Mouse (Mus musculus) liver, embryonic 11.5 days (tissue): ENCODE data around the gene Xpnpep3. TPM values are rescaled to one million over a fixed set of nuclear protein-coding genes. Genes with fewer than 3 reads are reported as not detected.

ENCODE experiments used
- ATAC-seq: fragments of 200-750 bp; cut with Nextera tagmentation; replicated peaks from 2 replicates; pipeline ENCODE4 v1.8.0; 2017; ENCODE audit warnings: moderate number of reproducible peaks, mild to moderate bottlenecking, moderate TSS enrichment, moderate library complexity; ENCODE audit not compliant: low FRiP score
- DNase-seq: peaks from one replicate; pipeline ENCODE4 v3.0.0-alpha.2; 2017; ENCODE audit warnings: low spot score
- H3K27ac ChIP-seq: fragments of 300-500 bp; sonication (generic); 2 replicates; pipeline ENCODE4 v1.5.1; 2014; ENCODE audit warnings: mild to moderate bottlenecking, low read depth, low read length, control low read depth
- H3K27me3 ChIP-seq: fragments of 300-500 bp; sonication (generic); replicated peaks from 2 replicates; pipeline ENCODE4 v1.6.1; 2014; ENCODE audit warnings: low read length, mixed read lengths; ENCODE audit not compliant: control insufficient read depth, insufficient read depth
- H3K36me3 ChIP-seq: fragments of 300-500 bp; sonication (generic); 2 replicates; pipeline ENCODE4 v1.6.1; 2014; ENCODE audit warnings: mild to moderate bottlenecking, low read length, moderate library complexity, mixed read lengths; ENCODE audit not compliant: control insufficient read depth, insufficient read depth
- H3K4me1 ChIP-seq: fragments of 300-500 bp; sonication (generic); replicated peaks from 2 replicates; pipeline ENCODE4 v1.6.1; 2014; ENCODE audit warnings: low read length, mixed read lengths; ENCODE audit not compliant: control insufficient read depth, insufficient read depth
- H3K4me2 ChIP-seq: fragments of 300-500 bp; sonication (generic); 2 replicates; pipeline ENCODE4 v1.6.1; 2014; ENCODE audit warnings: mild to moderate bottlenecking, control low read depth, moderate library complexity
- H3K4me3 ChIP-seq: fragments of 300-500 bp; sonication (generic); 2 replicates; pipeline ENCODE4 v1.5.1; 2014; ENCODE audit warnings: low read depth, low read length, control low read depth
- H3K9ac ChIP-seq: fragments of 300-500 bp; sonication (generic); 2 replicates; pipeline ENCODE4 v1.6.1; 2014; ENCODE audit warnings: low read depth, low read length, control low read depth
- H3K9me3 ChIP-seq: fragments of 300-500 bp; sonication (generic); 2 replicates; pipeline ENCODE4 v1.6.1; 2016; ENCODE audit warnings: low read length, inconsistent platforms, mixed read lengths; ENCODE audit not compliant: control insufficient read depth
- WGBS: fragments of 180-500 bp; shearing (Covaris S2); extraction: QIAGEN DNeasy Blood & Tissue Kit; methylation state at CpG from one replicate; pipeline ENCODE4 v1.1.7; 2014; 5-methylcytosine and 5-hydroxymethylcytosine counted together
- polyA plus RNA-seq: library from polyadenylated mRNA; unstranded; fragments of >200 nt; fragmentation: Nextera tagmentation; extraction: Ambion mirVana; gene quantifications from 2 replicates; pipeline ENCODE4 v1.2.1, GENCODE M21; 2014

The Xpnpep3 gene
- polyA plus RNA-seq, 1 experiment from 2014 or later, result 13.1 TPM

DNA sequence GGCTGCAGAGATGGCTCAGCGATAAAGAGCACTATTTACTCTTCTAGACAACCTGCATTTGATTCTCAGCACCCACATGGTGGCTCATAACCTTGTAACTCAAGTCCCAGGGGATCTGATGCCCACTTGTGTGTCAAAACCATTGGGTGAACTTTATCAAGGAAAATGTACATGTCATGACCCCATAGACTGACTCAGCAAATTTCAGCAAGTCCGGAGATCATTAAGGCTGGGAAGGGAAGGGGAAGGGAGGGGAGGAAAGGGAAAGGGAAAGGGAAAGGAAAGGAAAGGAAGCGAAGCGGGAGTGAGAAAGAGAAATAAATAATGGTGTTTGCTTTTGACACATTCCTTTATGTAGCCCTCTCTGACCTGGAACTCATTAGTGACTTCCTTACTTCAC is 18.1 kb downstream of the Xpnpep3 start:
- Histone ChIP-seq H3K4me2 (no peak overlapping the region), H3K9me3 (no peaks in the 10 kb centered on the region), H3K9ac (no peak overlapping the region), H3K27me3 (no peaks in the 10 kb centered on the region), H3K4me1 (peaks cover 8% of the 10 kb centered on the region; the same call in 1 of the 2 replicates), H3K4me3 (no peak overlapping the region), H3K36me3 (no peaks in the 10 kb centered on the region), H3K27ac (no peak overlapping the region)
- ATAC-seq (no peak), DNase-seq (no peak)
- 75% methylated on average over 4 of the region's 4 CpGs for WGBS

GRCm38 (mm10) chr15:81421454-81421853 is 21.5 kb downstream of the Xpnpep3 start:
- Histone ChIP-seq H3K36me3 (no peaks in the 10 kb centered on the region), H3K27ac (no peak overlapping the region), H3K4me1 (peaks cover 6% of the 10 kb centered on the region; the same call in 1 of the 2 replicates), H3K9me3 (no peaks in the 10 kb centered on the region), H3K4me2 (no peak overlapping the region), H3K9ac (no peak overlapping the region), H3K27me3 (no peaks in the 10 kb centered on the region), H3K4me3 (no peak overlapping the region)
- no peak for DNase-seq
- WGBS, result 75% methylated on average over 1 of the region's 1 CpGs
- ATAC-seq, result no peak

GRCm38 (mm10) chr15:81422156-81422681 is 22.3 kb downstream of the Xpnpep3 start:
- Histone ChIP-seq H3K27me3 (no peaks in the 10 kb centered on the region), H3K27ac (no peak overlapping the region), H3K9ac (no peak overlapping the region), H3K4me3 (no peak overlapping the region), H3K36me3 (no peaks in the 10 kb centered on the region), H3K4me2 (no peak overlapping the region), H3K9me3 (no peaks in the 10 kb centered on the region), H3K4me1 (0 out of 2 replicates have a peak, but pooled peaks cover 3% of the 10 kb centered on the region)
- DNase-seq, result no peak
- ATAC-seq, result no peak
- WGBS, result 80% methylated on average over 7 of the region's 7 CpGs

GRCm38 (mm10) chr15:81425311-81425710 is 25.4 kb downstream of the Xpnpep3 start:
- no peaks in the 10 kb centered on the region for H3K36me3 ChIP-seq
- H3K4me1 ChIP-seq, result no peaks in the 10 kb centered on the region
- WGBS, result 85% methylated on average over 3 of the region's 3 CpGs
- no peak overlapping the region for H3K9ac ChIP-seq
- no peaks in the 10 kb centered on the region for H3K27me3 ChIP-seq
- no peak overlapping the region for H3K4me3 ChIP-seq
- ATAC-seq (no peak), DNase-seq (no peak)
- H3K9me3 ChIP-seq, result no peaks in the 10 kb centered on the region
- H3K4me2 ChIP-seq, result no peak overlapping the region
- H3K27ac ChIP-seq, result no peak overlapping the region

- Histone ChIP-seq H3K27ac (no peak overlapping the region), H3K4me2 (no peak overlapping the region), H3K9me3 (no peaks in the 10 kb centered on the region), H3K9ac (no peak overlapping the region), H3K4me1 (no peaks in the 10 kb centered on the region), H3K27me3 (no peaks in the 10 kb centered on the region), H3K4me3 (no peak overlapping the region), H3K36me3 (peaks cover 2% of the 10 kb centered on the region; the same call in 1 of the 2 replicates)
- WGBS, result 70% methylated on average over 2 of the region's 2 CpGs
- ATAC-seq, result no peak
- no peak for DNase-seq
Measured at GRCm38 (mm10) chr15:81427947-81428346, 28.0 kb downstream of the Xpnpep3 start.

DNA sequence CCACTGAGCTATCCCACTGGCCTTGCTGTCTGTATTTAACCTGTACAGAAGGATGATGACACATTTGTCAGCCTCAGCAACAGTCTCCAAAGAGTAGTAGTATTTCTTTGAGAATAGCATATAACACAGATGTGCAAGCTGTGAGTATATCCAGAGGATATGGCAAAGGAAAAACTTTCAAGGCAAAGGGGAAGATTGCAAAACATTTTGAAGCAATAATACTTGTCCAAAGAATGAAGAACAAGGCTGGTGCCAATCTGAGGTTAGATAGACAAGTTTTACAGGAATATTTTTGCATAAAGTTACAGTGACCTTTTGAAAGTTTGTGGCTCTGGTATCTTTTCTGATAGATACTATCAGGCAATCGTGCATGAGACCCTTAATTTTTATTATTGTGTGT is 31.3 kb downstream of the Xpnpep3 start:
- H3K4me1 ChIP-seq, result no peaks in the 10 kb centered on the region
- H3K9ac ChIP-seq, result no peak overlapping the region
- no peak overlapping the region for H3K27ac ChIP-seq
- peaks cover 5% of the 10 kb centered on the region; the same call in 1 of the 2 replicates for H3K36me3 ChIP-seq
- WGBS, result 88% methylated on average over 1 of the region's 1 CpGs
- H3K27me3 ChIP-seq, result no peaks in the 10 kb centered on the region
- H3K4me3 ChIP-seq, result no peak overlapping the region
- no peaks in the 10 kb centered on the region for H3K9me3 ChIP-seq
- H3K4me2 ChIP-seq, result no peak overlapping the region
- DNase-seq (no peak), ATAC-seq (no peak)

- Histone ChIP-seq H3K4me3 (no peak overlapping the region), H3K4me2 (no peak overlapping the region), H3K9me3 (no peaks in the 10 kb centered on the region), H3K9ac (no peak overlapping the region), H3K27me3 (no peaks in the 10 kb centered on the region), H3K4me1 (no peaks in the 10 kb centered on the region), H3K27ac (no peak overlapping the region), H3K36me3 (peaks cover 8% of the 10 kb centered on the region; the same call in 1 of the 2 replicates)
- WGBS, result 90% methylated on average over 1 of the region's 1 CpGs
- no peak for ATAC-seq
- DNase-seq, result no peak
Measured at GRCm38 (mm10) chr15:81438345-81438744, 38.4 kb downstream of the Xpnpep3 start.

DNA sequence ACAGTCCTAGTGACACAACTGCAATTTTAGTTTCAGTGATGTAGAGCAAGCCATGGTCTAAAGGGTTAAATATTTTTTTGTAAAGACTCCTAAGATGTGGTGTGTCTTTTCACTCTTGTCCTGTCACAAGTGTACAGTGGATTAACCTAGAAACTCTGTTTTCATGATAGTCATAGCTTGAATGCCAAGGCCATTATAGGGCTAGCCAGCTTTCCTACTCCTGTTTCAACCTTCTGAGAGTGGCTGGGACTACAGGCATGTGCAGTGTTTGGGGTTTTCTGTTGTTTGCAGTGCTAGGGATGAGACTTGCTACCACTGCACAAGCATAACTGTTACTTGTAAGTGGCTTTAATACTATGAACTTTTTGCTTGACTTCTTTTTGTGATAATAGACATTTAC is 39.3 kb downstream of the Xpnpep3 start:
- Histone ChIP-seq H3K9me3 (no peaks in the 10 kb centered on the region), H3K4me3 (no peak overlapping the region), H3K36me3 (peaks cover 8% of the 10 kb centered on the region; the same call in 1 of the 2 replicates), H3K9ac (no peak overlapping the region), H3K4me2 (no peak overlapping the region), H3K27me3 (no peaks in the 10 kb centered on the region), H3K27ac (no peak overlapping the region), H3K4me1 (no peaks in the 10 kb centered on the region)
- DNase-seq, result no peak
- ATAC-seq, result no peak

GRCm38 (mm10) chr15:81448463-81448862 is 48.5 kb downstream of the Xpnpep3 start:
- Histone ChIP-seq H3K9ac (no peak overlapping the region), H3K4me2 (no peak overlapping the region), H3K4me1 (no peaks in the 10 kb centered on the region), H3K36me3 (peaks cover 13% of the 10 kb centered on the region), H3K9me3 (no peaks in the 10 kb centered on the region), H3K27me3 (no peaks in the 10 kb centered on the region), H3K27ac (no peak overlapping the region), H3K4me3 (no peak overlapping the region)
- no peak for DNase-seq
- 60% methylated on average over 3 of the region's 3 CpGs for WGBS
- 0 out of 2 replicates have a peak, but pooled peaks have one; percentile 51 for ATAC-seq
